Mouse (Mus musculus) mesoderm, embryonic 11.5 days (tissue): ENCODE data around the gene Btbd1.

ENCODE experiments used
- DNase-seq: peaks from one replicate; pipeline ENCODE4 v3.0.0-alpha.2; 2012; ENCODE audit warnings: low read depth, low spot score

Gene Btbd1

GRCm38 (mm10) chr7:81829379-81829894 lies at the start of gene Btbd1:
Gene Btbd1 (minus strand): TSS chr7:81829431.
- peak; percentile 87 for DNase-seq

- no peak for DNase-seq
Observed at GRCm38 (mm10) chr7:81875372-81875771, 46.1 kb upstream of the Btbd1 start.

GRCm38 (mm10) chr7:81874636-81875035 lies 45.4 kb upstream of the Btbd1 start:
- no peak for DNase-seq

- no peak for DNase-seq
Observed at GRCm38 (mm10) chr7:81873807-81874206, 44.6 kb upstream of the Btbd1 start.

- DNase-seq: no peak
Observed at GRCm38 (mm10) chr7:81872493-81873013, 43.3 kb upstream of the Btbd1 start.

GRCm38 (mm10) chr7:81868158-81868557 lies 38.9 kb upstream of the Btbd1 start:
- peak; percentile 70 for DNase-seq

GRCm38 (mm10) chr7:81867231-81867930 lies 38.1 kb upstream of the Btbd1 start:
- no peak for DNase-seq

GRCm38 (mm10) chr7:81865937-81866336 lies 36.7 kb upstream of the Btbd1 start:
- no peak for DNase-seq

GRCm38 (mm10) chr7:81864552-81864951 lies 35.3 kb upstream of the Btbd1 start:
- DNase-seq: no peak

- DNase-seq: no peak
Observed at GRCm38 (mm10) chr7:81862587-81863583, 33.7 kb upstream of the Btbd1 start.

- no peak for DNase-seq
Observed at GRCm38 (mm10) chr7:81861921-81862320, 32.7 kb upstream of the Btbd1 start.

- no peak for DNase-seq
Observed at GRCm38 (mm10) chr7:81861461-81861860, 32.2 kb upstream of the Btbd1 start.

GRCm38 (mm10) chr7:81860996-81861395 lies 31.8 kb upstream of the Btbd1 start:
- DNase-seq: no peak

- no peak for DNase-seq
Observed at GRCm38 (mm10) chr7:81860071-81860470, 30.8 kb upstream of the Btbd1 start.

- DNase-seq: peak; percentile 71
Observed at GRCm38 (mm10) chr7:81858968-81859721, 29.9 kb upstream of the Btbd1 start, which contains the start of gene Tm6sf1. Gene Tm6sf1 (plus strand): TSS chr7:81859001.

- no peak for DNase-seq
Observed at GRCm38 (mm10) chr7:81858236-81858635, 29.0 kb upstream of the Btbd1 start.

GRCm38 (mm10) chr7:81856221-81856620 lies 27.0 kb upstream of the Btbd1 start:
- no peak for DNase-seq

- DNase-seq: no peak
Observed at GRCm38 (mm10) chr7:81855694-81856093, 26.5 kb upstream of the Btbd1 start, which contains the start of gene Gm10160. Gene Gm10160 (minus strand): TSS chr7:81855794.

GRCm38 (mm10) chr7:81854568-81855307 lies 25.5 kb upstream of the Btbd1 start:
- DNase-seq: no peak

- DNase-seq: no peak
Observed at GRCm38 (mm10) chr7:81851706-81852105, 22.5 kb upstream of the Btbd1 start.
